19 mouse cellular contexts compared by ENCODE assay signal in genomic region chr19:3343929-3344328, GRCm38 (mm10). TPM values are rescaled to one million over a fixed set of nuclear protein-coding genes. Genes with fewer than 3 reads are reported as not detected.
"Had no signal": no experiment of that assay in that cellular context is flagged by ENCODE, and none has a peak within 500 bp of the region (broad histone marks: within the 10 kb centered on the region; RNA-seq: fewer than 3 reads in every experiment).

No protein-coding gene starts in this region.

- H3K9me3 ChIP-seq: limb, embryonic 15.5 days; lung, embryonic 15.5 days; midbrain, embryonic 13.5 days; neural tube, embryonic 13.5 days; stomach, embryonic 15.5 days had no signal

- DNase-seq: left cerebral cortex, postnatal 4 days; liver, postnatal 0 days; lung, postnatal 10 days; lung, postnatal 4 days; retina, postnatal 1 day; right cerebral cortex, postnatal 25 days; spleen, adult 18-20 months; thymus, postnatal 25 days had no signal

- H3K4me2 ChIP-seq: limb, embryonic 12.5 days; limb, embryonic 15.5 days; liver, embryonic 11.5 days; lung, embryonic 15.5 days; midbrain, embryonic 13.5 days; neural tube, embryonic 13.5 days; stomach, embryonic 15.5 days had no signal

- ATAC-seq: liver, postnatal 0 days; midbrain, embryonic 13.5 days; midbrain, embryonic 16.5 days had no signal

- H3K9ac ChIP-seq: limb, embryonic 12.5 days; limb, embryonic 15.5 days; liver, embryonic 14.5 days; liver, postnatal 0 days; lung, embryonic 15.5 days; midbrain, embryonic 13.5 days; neural tube, embryonic 13.5 days; stomach, embryonic 15.5 days had no signal

- H3K4me1 ChIP-seq: limb, embryonic 12.5 days; midbrain, embryonic 10.5 days; midbrain, embryonic 13.5 days; stomach, embryonic 15.5 days had no signal

- H3K27ac ChIP-seq: limb, embryonic 12.5 days; limb, embryonic 15.5 days; liver, embryonic 14.5 days; lung, embryonic 15.5 days; midbrain, embryonic 10.5 days; midbrain, embryonic 13.5 days; neural tube, embryonic 13.5 days; stomach, embryonic 15.5 days had no signal

- H3K36me3 ChIP-seq: limb, embryonic 12.5 days; limb, embryonic 15.5 days; lung, embryonic 15.5 days; midbrain, embryonic 10.5 days; midbrain, embryonic 13.5 days; neural tube, embryonic 13.5 days; stomach, embryonic 15.5 days had no signal

- H3K4me3 ChIP-seq: limb, embryonic 12.5 days; limb, embryonic 15.5 days; lung, embryonic 15.5 days; midbrain, embryonic 10.5 days; midbrain, embryonic 13.5 days; myocyte; neural tube, embryonic 13.5 days; stomach, embryonic 15.5 days had no signal

- H3K27me3 ChIP-seq: limb, embryonic 12.5 days; limb, embryonic 15.5 days; lung, embryonic 15.5 days; midbrain, embryonic 13.5 days; neural tube, embryonic 13.5 days; stomach, embryonic 15.5 days had no signal

RNA-seq across cellular contexts. Expression of gene Tesmin, which starts 44.7 kb away (rescaled TPM):
- polyA plus RNA-seq: neural tube, embryonic 13.5 days had no signal
